Mouse (Mus musculus) kidney, postnatal 0 days (tissue): ENCODE results near the gene Cldn10. TPM values are rescaled to one million over a fixed set of nuclear protein-coding genes. Genes with fewer than 3 reads are reported as not detected.

Experiments
- ATAC-seq: fragments of 200-750 bp; cut with Nextera tagmentation; replicated peaks from 2 replicates; pipeline ENCODE4 v1.8.0; 2017; ENCODE audit warnings: low read depth, moderate number of reproducible peaks, moderate TSS enrichment, moderate library complexity; ENCODE audit not compliant: low FRiP score
- DNase-seq: peaks from one replicate; pipeline ENCODE4 v3.0.0-alpha.2; 2016; ENCODE audit warnings: low spot score
- H3K27ac ChIP-seq: fragments of 300-500 bp; sonication (generic); 2 replicates; pipeline ENCODE4 v1.5.1; 2014; ENCODE audit warnings: mild to moderate bottlenecking
- H3K27me3 ChIP-seq: fragments of 300-500 bp; sonication (generic); 2 replicates; pipeline ENCODE4 v1.6.1; 2014; ENCODE audit warnings: low read length, mixed read lengths; ENCODE audit not compliant: insufficient read depth
- H3K36me3 ChIP-seq: fragments of 300-500 bp; sonication (generic); 2 replicates; pipeline ENCODE4 v1.6.1; 2014; ENCODE audit warnings: low read length, mixed read lengths; ENCODE audit not compliant: insufficient read depth
- H3K4me1 ChIP-seq: fragments of 300-500 bp; sonication (generic); replicated peaks from 2 replicates; pipeline ENCODE4 v1.6.1; 2014; ENCODE audit warnings: antibody characterized with exemption, low read length, mixed read lengths; ENCODE audit not compliant: insufficient read depth
- H3K4me2 ChIP-seq: fragments of 300-500 bp; sonication (generic); 2 replicates; pipeline ENCODE4 v1.6.1; 2014; ENCODE audit warnings: mild to moderate bottlenecking, low read length, moderate library complexity, mixed read lengths
- H3K4me3 ChIP-seq: fragments of 300-500 bp; sonication (generic); replicated peaks from 2 replicates; pipeline ENCODE4 v1.5.1; 2014; ENCODE audit warnings: low read depth, low read length
- H3K9ac ChIP-seq: fragments of 300-500 bp; sonication (generic); 2 replicates; pipeline ENCODE4 v1.6.1; 2014; ENCODE audit warnings: low read depth, low read length
- H3K9me3 ChIP-seq: fragments of 300-500 bp; sonication (generic); replicated peaks from 2 replicates; pipeline ENCODE4 v1.6.1; 2016; ENCODE audit warnings: low read length, inconsistent platforms, mixed read lengths
- CTCF ChIP-seq: IDR thresholded peaks from 2 replicates; pipeline ENCODE4 v1.5.1; 2016; ENCODE audit warnings: antibody characterized with exemption, low read depth, mild to moderate bottlenecking, moderate library complexity
- WGBS: fragments of 180-500 bp; shearing (Covaris S2); extraction: QIAGEN DNeasy Blood & Tissue Kit; methylation state at CpG from one replicate; pipeline ENCODE4 v1.1.7; 2014; 5-methylcytosine and 5-hydroxymethylcytosine counted together
- polyA plus RNA-seq: library from polyadenylated mRNA; unstranded; fragments of >200 nt; fragmentation: Nextera tagmentation; extraction: Ambion mirVana; gene quantifications from 2 replicates; pipeline ENCODE4 v1.2.1, GENCODE M21; 2015

The Cldn10 gene
- polyA plus RNA-seq, 1 experiment from 2014 or later: 211 TPM

DNA sequence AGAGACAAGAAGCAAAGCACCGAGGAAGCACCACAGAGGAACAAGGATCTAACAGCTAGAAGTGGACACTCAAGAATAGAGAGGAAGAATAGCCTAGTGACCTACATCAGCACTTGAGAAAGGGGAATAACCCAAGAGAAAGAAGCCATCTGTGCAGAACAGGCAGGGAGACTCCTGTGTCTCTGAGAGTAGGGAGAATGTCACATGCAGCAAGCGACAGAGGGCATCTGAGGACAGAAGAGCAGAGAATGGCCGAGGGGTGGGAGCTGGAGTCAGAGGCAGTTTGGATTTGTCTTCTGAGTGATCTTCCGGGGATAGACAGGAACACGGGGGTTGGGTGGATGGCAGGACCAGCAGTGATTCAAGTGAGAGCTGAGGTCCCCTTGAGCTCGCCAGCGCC, 25.4 kb downstream of the Cldn10 start:
- DNase-seq: no peak
- Histone ChIP-seq H3K9ac (no peak overlapping the region), H3K4me2 (no peak overlapping the region), H3K27ac (no peak overlapping the region), H3K4me3 (no peak overlapping the region), H3K27me3 (no peaks in the 10 kb centered on the region), H3K4me1 (no peaks in the 10 kb centered on the region), H3K36me3 (no peaks in the 10 kb centered on the region), H3K9me3 (no peaks in the 10 kb centered on the region)
- ATAC-seq: no peak
- TF ChIP-seq CTCF: no peak
- WGBS: 57% methylated on average over 7 of the region's 7 CpGs

- H3K27me3 ChIP-seq: no peaks in the 10 kb centered on the region
- DNase-seq (peak; percentile 53), ATAC-seq (0 out of 2 replicates have a peak, but pooled peaks have one; percentile 34)
- H3K36me3 ChIP-seq: no peaks in the 10 kb centered on the region
- H3K9ac ChIP-seq: no peak overlapping the region
- H3K4me3 ChIP-seq: no peak overlapping the region
- no peak overlapping the region for H3K4me2 ChIP-seq
- no peak overlapping the region for H3K27ac ChIP-seq
- peak; percentile 87 for TF ChIP-seq CTCF
- no peaks in the 10 kb centered on the region for H3K4me1 ChIP-seq
- H3K9me3 ChIP-seq: no peaks in the 10 kb centered on the region
- WGBS: 17% methylated on average over 4 of the region's 4 CpGs
These were observed 28.8 kb downstream of the Cldn10 start for GRCm38 (mm10) chr14:118816503-118816902.

DNA sequence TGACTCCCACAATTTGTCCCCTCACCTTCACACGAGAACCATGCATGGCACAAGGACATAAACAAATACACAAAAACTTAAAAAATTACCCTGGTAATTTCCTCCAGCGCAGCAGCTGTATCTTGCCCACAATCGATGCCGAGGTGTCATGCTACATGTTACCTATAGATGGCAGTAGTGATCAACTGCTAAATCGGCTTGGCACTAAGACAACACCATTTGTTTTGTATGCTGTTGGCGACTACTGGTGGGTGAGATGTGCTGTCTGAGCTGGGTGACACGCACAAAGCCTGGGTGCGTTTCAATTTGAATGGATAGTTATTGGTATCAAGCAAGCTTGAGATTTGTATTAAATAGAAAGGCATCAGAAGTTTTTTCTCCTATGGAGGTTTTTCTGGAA, 32.4 kb downstream of the Cldn10 start:
- Histone ChIP-seq H3K4me1 (no peaks in the 10 kb centered on the region), H3K4me2 (no peak overlapping the region)

GRCm38 (mm10) chr14:118822816-118823215, 35.1 kb downstream of the Cldn10 start:
- ATAC-seq (no peak), DNase-seq (no peak)
- no peak for TF ChIP-seq CTCF
- no peaks in the 10 kb centered on the region for H3K9me3 ChIP-seq
- H3K36me3 ChIP-seq: no peaks in the 10 kb centered on the region
- H3K9ac ChIP-seq: no peak overlapping the region
- no peak overlapping the region for H3K27ac ChIP-seq
- 91% methylated on average over 4 of the region's 4 CpGs for WGBS
- H3K4me1 ChIP-seq: no peaks in the 10 kb centered on the region
- H3K4me2 ChIP-seq: no peak overlapping the region
- no peaks in the 10 kb centered on the region for H3K27me3 ChIP-seq
- no peak overlapping the region for H3K4me3 ChIP-seq

More for the DNA sequence above, 32.4 kb downstream of the Cldn10 start:
- Histone ChIP-seq H3K4me3 (no peak overlapping the region), H3K27me3 (no peaks in the 10 kb centered on the region), H3K36me3 (no peaks in the 10 kb centered on the region), H3K27ac (no peak overlapping the region), H3K9ac (no peak overlapping the region), H3K9me3 (no peaks in the 10 kb centered on the region)
- TF ChIP-seq CTCF: peak; percentile 97
- ATAC-seq (no peak), DNase-seq (peak; percentile 81)
- 7% methylated on average over 8 of the region's 8 CpGs for WGBS

GRCm38 (mm10) chr14:118823313-118823712, 35.6 kb downstream of the Cldn10 start:
- DNase-seq (no peak), ATAC-seq (no peak)
- H3K4me3 ChIP-seq: no peak overlapping the region
- H3K4me2 ChIP-seq: no peak overlapping the region
- H3K27me3 ChIP-seq: no peaks in the 10 kb centered on the region
- H3K4me1 ChIP-seq: no peaks in the 10 kb centered on the region
- H3K9me3 ChIP-seq: no peaks in the 10 kb centered on the region
- H3K9ac ChIP-seq: no peak overlapping the region
- TF ChIP-seq CTCF: no peak
- WGBS: 74% methylated on average over 6 of the region's 6 CpGs
- no peak overlapping the region for H3K27ac ChIP-seq
- H3K36me3 ChIP-seq: no peaks in the 10 kb centered on the region

DNA sequence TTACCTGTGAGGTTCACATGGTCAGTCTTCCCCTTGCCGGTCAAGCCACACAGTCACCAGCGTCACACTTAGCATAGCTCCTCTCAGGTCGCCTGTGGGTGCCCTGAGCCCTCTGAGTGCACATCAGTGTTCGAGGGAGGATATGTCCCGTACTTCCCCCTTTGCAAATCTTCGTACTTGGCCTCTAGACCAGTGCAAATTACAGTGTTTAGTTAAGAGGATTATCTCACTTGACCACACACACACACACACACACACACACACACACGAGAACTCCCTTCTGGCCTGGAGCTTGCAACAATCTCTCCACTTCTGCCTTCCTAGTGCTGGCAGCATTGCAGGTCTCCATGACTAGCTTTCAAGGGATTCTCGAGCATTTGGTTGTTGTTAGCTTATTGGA, 38.6 kb downstream of the Cldn10 start:
- Histone ChIP-seq H3K4me3 (no peak overlapping the region), H3K4me2 (no peak overlapping the region), H3K27me3 (no peaks in the 10 kb centered on the region), H3K9me3 (no peaks in the 10 kb centered on the region), H3K27ac (no peak overlapping the region), H3K4me1 (no peaks in the 10 kb centered on the region), H3K36me3 (no peaks in the 10 kb centered on the region), H3K9ac (no peak overlapping the region)
- no peak for TF ChIP-seq CTCF
- WGBS: 79% methylated on average over 8 of the region's 8 CpGs
- ATAC-seq (no peak), DNase-seq (no peak)

DNA sequence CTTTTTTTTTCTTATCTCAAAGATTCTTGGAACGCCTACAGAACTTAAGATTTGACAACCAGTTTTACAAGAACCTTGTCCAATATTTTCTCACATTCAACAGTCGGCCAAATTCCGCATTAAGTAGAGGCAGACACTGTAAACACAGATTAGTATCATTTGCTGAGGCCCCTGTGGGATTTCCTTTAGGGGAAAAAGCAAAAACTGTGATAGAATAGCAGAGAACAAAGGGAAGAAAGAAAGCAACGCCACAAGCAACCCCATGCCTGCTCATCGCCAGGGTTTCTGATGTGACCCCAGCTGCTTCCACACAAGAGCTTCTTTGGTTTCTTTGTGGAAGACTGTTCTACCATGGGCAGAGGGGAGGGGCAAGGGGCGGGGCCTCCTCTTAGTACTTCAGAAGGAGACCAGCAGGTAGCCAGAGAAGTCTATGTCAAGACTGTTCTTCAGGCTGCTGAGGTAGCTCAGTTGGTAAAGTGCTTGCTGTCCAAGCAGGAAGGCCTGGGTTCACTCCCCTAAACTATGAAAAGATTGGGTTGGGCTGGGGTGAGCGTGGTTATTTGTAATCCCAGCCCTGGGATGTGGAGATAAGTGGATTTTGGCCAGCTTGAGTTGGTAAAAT, 39.7 kb downstream of the Cldn10 start:
- H3K27ac ChIP-seq: no peak overlapping the region

More for the DNA sequence above, 39.7 kb downstream of the Cldn10 start:
- H3K36me3 ChIP-seq: no peaks in the 10 kb centered on the region
- H3K27me3 ChIP-seq: no peaks in the 10 kb centered on the region
- TF ChIP-seq CTCF: no peak
- ATAC-seq (no peak), DNase-seq (no peak)
- H3K4me2 ChIP-seq: no peak overlapping the region
- no peak overlapping the region for H3K4me3 ChIP-seq
- H3K9me3 ChIP-seq: no peaks in the 10 kb centered on the region
- no peaks in the 10 kb centered on the region for H3K4me1 ChIP-seq
- 50% methylated on average over 7 of the region's 7 CpGs for WGBS
- no peak overlapping the region for H3K9ac ChIP-seq
